Mouse (Mus musculus): ENCODE results near the gene Larp6.

Gene Larp6

GRCm38 (mm10) chr9:60768393-60768792 is 55.6 kb downstream of the Larp6 start:
- peak; percentile 95 for DNase-seq

GRCm38 (mm10) chr9:60769711-60770111 is 56.9 kb downstream of the Larp6 start:
- peak; percentile 97 for DNase-seq

- no peak for DNase-seq
Measured at GRCm38 (mm10) chr9:60773713-60774112, 60.9 kb downstream of the Larp6 start.

GRCm38 (mm10) chr9:60776899-60777298 is 64.1 kb downstream of the Larp6 start:
- peak; percentile 94 for DNase-seq

GRCm38 (mm10) chr9:60782057-60782789 is 69.4 kb downstream of the Larp6 start:
- no peak for DNase-seq

- DNase-seq = no peak
Measured at GRCm38 (mm10) chr9:60785069-60785468, 72.3 kb downstream of the Larp6 start.

- no peak for DNase-seq
Measured at GRCm38 (mm10) chr9:60787517-60788110, 74.8 kb downstream of the Larp6 start.

Data from heart, adult 11 months (tissue).